Mouse (Mus musculus): ENCODE data around the gene Smok2a. TPM values are rescaled to one million over a fixed set of nuclear protein-coding genes. Genes with fewer than 3 reads are reported as not detected.
"Not testable (repeated sequence)": the region's sequence is repeated elsewhere in the genome, so short reads cannot be mapped to it uniquely, and the experiment has no call there.

Smok2a gene
- polyA plus RNA-seq, 1 experiment from 2014 or later = not detected

- not testable (repeated sequence) for H3K4me3 ChIP-seq (ENCODE audit: low read length); H3K27me3 ChIP-seq (ENCODE audit: control insufficient read depth, insufficient read depth, low read length); H3K4me2 ChIP-seq (replicated peaks; ENCODE audit: low read depth, low read length); H3K9ac ChIP-seq (ENCODE audit: low read depth, low read length); H3K27ac ChIP-seq (ENCODE audit: low read depth, low read length); ATAC-seq (ENCODE audit: low FRiP score, low TSS enrichment); H3K9me3 ChIP-seq (ENCODE audit: control insufficient read depth, low read length); H3K4me1 ChIP-seq (ENCODE audit: control insufficient read depth, insufficient read depth, low read length); H3K36me3 ChIP-seq (ENCODE audit: control insufficient read depth, insufficient read depth, low read length)
- WGBS = 68% methylated on average over 1 of the region's 5 CpGs
Measured at GRCm38 (mm10) chr17:13254786-13255185, 33.8 kb downstream of the Smok2a start.

Other genes starting within 250 kb of the Smok2a start
- gene Wtap, start 227.0 kb upstream of the Smok2a start, polyA plus RNA-seq (2014; fragmentation: Nextera tagmentation; extraction: Ambion mirVana) = 146 and 173 TPM in 2 replicates
- gene Sod2, start 214.3 kb upstream of the Smok2a start, polyA plus RNA-seq (2014; fragmentation: Nextera tagmentation; extraction: Ambion mirVana) = 139 and 144 TPM in 2 replicates
- not detected in 2 replicates for gene Gpr31b, start 168.9 kb upstream of the Smok2a start, polyA plus RNA-seq (2014; fragmentation: Nextera tagmentation; extraction: Ambion mirVana)
- gene Tcp10b, start 160.1 kb upstream of the Smok2a start, polyA plus RNA-seq (2014; fragmentation: Nextera tagmentation; extraction: Ambion mirVana) = 0.23 TPM in 1 of 2 replicates, not detected in the other
- 0.21 TPM in 1 of 2 replicates, not detected in the other for gene Unc93a, start 89.4 kb upstream of the Smok2a start, polyA plus RNA-seq (2014; fragmentation: Nextera tagmentation; extraction: Ambion mirVana)
- not detected in 2 replicates for gene Smok2b, start 9.1 kb downstream of the Smok2a start, polyA plus RNA-seq (2014; fragmentation: Nextera tagmentation; extraction: Ambion mirVana)
- not detected in 2 replicates for gene Tcp10c, start 133.4 kb downstream of the Smok2a start, polyA plus RNA-seq (2014; fragmentation: Nextera tagmentation; extraction: Ambion mirVana)